Mouse (Mus musculus) limb, embryonic 14.5 days (tissue): ENCODE results near the gene Ifna5. TPM values are rescaled to one million over a fixed set of nuclear protein-coding genes. Genes with fewer than 3 reads are reported as not detected.

Experiments
- ATAC-seq: fragments of 200-750 bp; cut with Nextera tagmentation; 2 replicates; pipeline ENCODE4 v1.8.0; 2017; ENCODE audit warnings: low read depth, moderate number of reproducible peaks, moderate TSS enrichment; ENCODE audit not compliant: low FRiP score
- DNase-seq: peaks from one replicate; pipeline ENCODE4 v3.0.0-alpha.2; 2015; ENCODE audit warnings: low spot score
- H3K27ac ChIP-seq: fragments of 300-500 bp; sonication (generic); replicated peaks from 2 replicates; pipeline ENCODE4 v1.5.1; 2014; ENCODE audit warnings: low read depth, mild to moderate bottlenecking, low read length, moderate library complexity, mixed read lengths
- H3K27me3 ChIP-seq: fragments of 300-500 bp; sonication (generic); 2 replicates; pipeline ENCODE4 v1.6.1; 2014; ENCODE audit warnings: low read length, mixed read lengths; ENCODE audit not compliant: control insufficient read depth, insufficient read depth
- H3K36me3 ChIP-seq: fragments of 300-500 bp; sonication (generic); 2 replicates; pipeline ENCODE4 v1.6.1; 2014; ENCODE audit warnings: mild to moderate bottlenecking, low read length, moderate library complexity, mixed read lengths; ENCODE audit not compliant: control insufficient read depth, insufficient read depth
- H3K4me1 ChIP-seq: fragments of 300-500 bp; sonication (generic); 2 replicates; pipeline ENCODE4 v1.6.1; 2014; ENCODE audit warnings: antibody characterized with exemption, low read length, mixed read lengths; ENCODE audit not compliant: control insufficient read depth, insufficient read depth
- H3K4me2 ChIP-seq: fragments of 300-500 bp; sonication (generic); replicated peaks from 2 replicates; pipeline ENCODE4 v1.6.1; 2014; ENCODE audit warnings: low read depth, mild to moderate bottlenecking, low read length, moderate library complexity; ENCODE audit not compliant: severe bottlenecking
- H3K4me3 ChIP-seq: fragments of 300-500 bp; sonication (generic); replicated peaks from 2 replicates; pipeline ENCODE4 v1.5.1; 2014; ENCODE audit warnings: low read length
- H3K9ac ChIP-seq: fragments of 300-500 bp; sonication (generic); 2 replicates; pipeline ENCODE4 v1.6.1; 2014; ENCODE audit warnings: mild to moderate bottlenecking, low read depth, low read length, moderate library complexity; ENCODE audit not compliant: severe bottlenecking
- H3K9me3 ChIP-seq: fragments of 300-500 bp; sonication (generic); 2 replicates; pipeline ENCODE4 v1.6.1; 2016; ENCODE audit warnings: low read length; ENCODE audit not compliant: control insufficient read depth
- POLR2A ChIP-seq: fragments of 200-500 bp; IDR thresholded peaks from 2 replicates; pipeline ENCODE4 v1.8.0; 2012; ENCODE audit warnings: inconsistent platforms, mild to moderate bottlenecking, moderate library complexity, borderline replicate concordance; ENCODE audit not compliant: insufficient read depth, insufficient read length; ENCODE audit errors: extremely low read depth
- WGBS: fragments of 180-500 bp; shearing (Covaris S2); extraction: QIAGEN DNeasy Blood & Tissue Kit; methylation state at CpG from one replicate; pipeline ENCODE4 v1.1.7; 2014; 5-methylcytosine and 5-hydroxymethylcytosine counted together
- polyA plus RNA-seq, 2 experiments: library from polyadenylated mRNA; depleted of rRNA in 1 of 2; stranded (reverse) in 1 of 2; unstranded in 1 of 2; fragments of >200 nt; fragmentation: Nextera tagmentation in 1 of 2; extraction: Ambion mirVana in 1 of 2; gene quantifications; 2 replicates each; pipeline versions ENCODE4 v1.2.1 to v1.2.3; 2012 to 2014

The Ifna5 gene
- polyA plus RNA-seq, 2 experiments, result not detected

DNA sequence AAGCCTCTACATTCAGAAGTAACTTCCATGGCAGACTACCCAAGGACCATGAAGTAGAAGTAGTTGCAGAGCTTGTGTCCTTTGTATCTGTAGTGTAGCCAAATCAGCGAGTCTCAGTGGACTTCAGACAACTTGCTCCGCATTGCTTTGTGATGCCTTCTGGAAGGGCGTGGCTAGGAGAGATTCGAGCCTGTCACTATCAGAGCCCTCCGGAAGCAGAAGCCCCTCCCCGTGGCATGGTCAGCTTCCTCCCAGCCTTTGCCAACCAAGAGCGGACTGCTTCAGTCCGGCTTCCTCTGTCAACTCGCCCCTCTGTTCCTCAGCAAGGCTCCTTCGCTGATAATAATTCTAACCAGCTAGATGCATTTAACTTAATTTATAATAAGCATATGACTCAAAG lies 42.9 kb downstream of the Ifna5 start:
- Histone ChIP-seq H3K4me1 (no peaks in the 10 kb centered on the region), H3K36me3 (no peaks in the 10 kb centered on the region), H3K27me3 (no peaks in the 10 kb centered on the region), H3K4me2 (no peak overlapping the region), H3K27ac (no peak overlapping the region), H3K9me3 (no peaks in the 10 kb centered on the region), H3K4me3 (no peak overlapping the region), H3K9ac (no peak overlapping the region)
- ATAC-seq, result no peak
- no peak for TF ChIP-seq POLR2A
- WGBS, result 40% methylated on average over 10 of the region's 10 CpGs
- no peak for DNase-seq

- 76% methylated on average over 4 of the region's 4 CpGs for WGBS
- no peak for TF ChIP-seq POLR2A
These were observed 43.4 kb downstream of the Ifna5 start for GRCm38 (mm10) chr4:88878772-88879171.

DNA sequence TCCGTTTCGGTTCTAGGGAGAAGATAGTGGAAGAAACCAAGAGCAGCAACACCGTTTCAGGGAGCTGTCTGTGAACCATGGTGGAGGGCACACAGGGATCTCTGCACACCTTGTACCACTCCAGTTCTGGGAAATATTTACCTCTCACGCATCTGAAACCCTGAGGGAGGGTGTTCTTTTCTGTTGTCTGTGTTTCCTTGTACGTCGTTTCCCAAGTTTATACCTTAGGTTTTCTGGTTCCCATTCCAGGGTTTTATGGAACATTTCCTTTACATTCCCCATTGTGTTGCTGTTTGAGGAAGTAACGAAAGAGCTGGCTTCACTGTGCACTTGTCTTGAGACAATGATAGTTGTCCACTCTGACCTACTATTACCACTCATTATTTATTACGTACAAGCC lies 44.8 kb downstream of the Ifna5 start, which contains the start of gene Ifne:
Gene Ifne (minus strand): TSS at position 101 of the 400 bp plus-strand sequence.
- Histone ChIP-seq H3K9me3 (no peaks in the 10 kb centered on the region), H3K4me1 (no peaks in the 10 kb centered on the region), H3K4me3 (no peak within 1 kb of the TSS), H3K36me3 (no peaks in the 10 kb centered on the region), H3K4me2 (no peak within 1 kb of the TSS), H3K9ac (no peak within 1 kb of the TSS), H3K27me3 (no peaks in the 10 kb centered on the region), H3K27ac (no peak within 1 kb of the TSS)
- 83% methylated on average over 8 of the region's 8 CpGs for WGBS
- TF ChIP-seq POLR2A, result no peak
- no peak for DNase-seq
- no peak for ATAC-seq

More at GRCm38 (mm10) chr4:88878772-88879171, 43.4 kb downstream of the Ifna5 start:
- ATAC-seq (no peak), DNase-seq (no peak)
- Histone ChIP-seq H3K36me3 (no peaks in the 10 kb centered on the region), H3K4me3 (no peak overlapping the region), H3K27me3 (no peaks in the 10 kb centered on the region), H3K27ac (no peak overlapping the region), H3K4me2 (no peak overlapping the region), H3K9me3 (no peaks in the 10 kb centered on the region), H3K9ac (no peak overlapping the region), H3K4me1 (no peaks in the 10 kb centered on the region)

Other genes starting within 250 kb of the Ifna5 start
- gene Ifna9, start 243.1 kb upstream of the Ifna5 start, polyA plus RNA-seq (2012; rRNA removed), result not detected in 2 replicates
- not detected in 2 replicates for gene Ifna9, start 243.1 kb upstream of the Ifna5 start, polyA plus RNA-seq (2014; fragmentation: Nextera tagmentation; extraction: Ambion mirVana)
- gene Ifna12, start 232.1 kb upstream of the Ifna5 start, polyA plus RNA-seq (2012; rRNA removed), result not detected in 2 replicates
- not detected in 2 replicates for gene Ifna12, start 232.1 kb upstream of the Ifna5 start, polyA plus RNA-seq (2014; fragmentation: Nextera tagmentation; extraction: Ambion mirVana)
- not detected in 2 replicates for gene C87499, start 201.1 kb upstream of the Ifna5 start, polyA plus RNA-seq (2012; rRNA removed)
- gene C87499, start 201.1 kb upstream of the Ifna5 start, polyA plus RNA-seq (2014; fragmentation: Nextera tagmentation; extraction: Ambion mirVana), result not detected in 2 replicates
- gene Ifna13, start 191.1 kb upstream of the Ifna5 start, polyA plus RNA-seq (2012; rRNA removed), result not detected in 2 replicates
- gene Ifna13, start 191.1 kb upstream of the Ifna5 start, polyA plus RNA-seq (2014; fragmentation: Nextera tagmentation; extraction: Ambion mirVana), result not detected in 2 replicates
- gene Ifna16, start 158.6 kb upstream of the Ifna5 start, polyA plus RNA-seq (2012; rRNA removed), result not detected in 2 replicates
- not detected in 2 replicates for gene Ifna16, start 158.6 kb upstream of the Ifna5 start, polyA plus RNA-seq (2014; fragmentation: Nextera tagmentation; extraction: Ambion mirVana)
- not detected in 2 replicates for gene Ifna2, start 151.6 kb upstream of the Ifna5 start, polyA plus RNA-seq (2012; rRNA removed)
- gene Ifna2, start 151.6 kb upstream of the Ifna5 start, polyA plus RNA-seq (2014; fragmentation: Nextera tagmentation; extraction: Ambion mirVana), result not detected in 2 replicates
- 0.09 TPM in 1 of 2 replicates, not detected in the other for gene Ifnab, start 144.2 kb upstream of the Ifna5 start, polyA plus RNA-seq (2012; rRNA removed)
- not detected in 2 replicates for gene Ifnab, start 144.2 kb upstream of the Ifna5 start, polyA plus RNA-seq (2014; fragmentation: Nextera tagmentation; extraction: Ambion mirVana)
- 0.63 and 0.86 TPM in 2 replicates for gene Gm26566, start 113.7 kb upstream of the Ifna5 start, polyA plus RNA-seq (2012; rRNA removed)
- gene Gm26566, start 113.7 kb upstream of the Ifna5 start, polyA plus RNA-seq (2014; fragmentation: Nextera tagmentation; extraction: Ambion mirVana), result 0.70 and 2.0 TPM in 2 replicates
- gene Klhl9, start 113.1 kb upstream of the Ifna5 start, polyA plus RNA-seq (2012; rRNA removed), result 41.4 and 41.6 TPM in 2 replicates
- gene Klhl9, start 113.1 kb upstream of the Ifna5 start, polyA plus RNA-seq (2014; fragmentation: Nextera tagmentation; extraction: Ambion mirVana), result 127 and 137 TPM in 2 replicates
- gene Gm13271, start 80.7 kb upstream of the Ifna5 start, polyA plus RNA-seq (2012; rRNA removed), result not detected in 2 replicates
- not detected in 2 replicates for gene Gm13271, start 80.7 kb upstream of the Ifna5 start, polyA plus RNA-seq (2014; fragmentation: Nextera tagmentation; extraction: Ambion mirVana)
- gene Gm13283, start 75.4 kb upstream of the Ifna5 start, polyA plus RNA-seq (2012; rRNA removed), result 0.13 and 0.24 TPM in 2 replicates
- 0.21 TPM in 1 of 2 replicates, not detected in the other for gene Gm13283, start 75.4 kb upstream of the Ifna5 start, polyA plus RNA-seq (2014; fragmentation: Nextera tagmentation; extraction: Ambion mirVana)
- not detected in 2 replicates for gene Gm13290, start 61.7 kb upstream of the Ifna5 start, polyA plus RNA-seq (2012; rRNA removed)
- gene Gm13290, start 61.7 kb upstream of the Ifna5 start, polyA plus RNA-seq (2014; fragmentation: Nextera tagmentation; extraction: Ambion mirVana), result 0.33 and 0.48 TPM in 2 replicates
- gene Gm13289, start 58.6 kb upstream of the Ifna5 start, polyA plus RNA-seq (2012; rRNA removed), result not detected in 2 replicates
- gene Gm13289, start 58.6 kb upstream of the Ifna5 start, polyA plus RNA-seq (2014; fragmentation: Nextera tagmentation; extraction: Ambion mirVana), result not detected in 2 replicates
- gene Gm13272, start 55.7 kb upstream of the Ifna5 start, polyA plus RNA-seq (2012; rRNA removed), result 0.16 TPM in 1 of 2 replicates, not detected in the other
- gene Gm13272, start 55.7 kb upstream of the Ifna5 start, polyA plus RNA-seq (2014; fragmentation: Nextera tagmentation; extraction: Ambion mirVana), result not detected in 2 replicates
- gene Ifnz, start 53.4 kb upstream of the Ifna5 start, polyA plus RNA-seq (2012; rRNA removed), result 0.10 and 0.17 TPM in 2 replicates
- gene Ifnz, start 53.4 kb upstream of the Ifna5 start, polyA plus RNA-seq (2014; fragmentation: Nextera tagmentation; extraction: Ambion mirVana), result 0.25 TPM in 1 of 2 replicates, not detected in the other
- gene Gm13276, start 49.8 kb upstream of the Ifna5 start, polyA plus RNA-seq (2012; rRNA removed), result 0.14 and 0.44 TPM in 2 replicates
- gene Gm13276, start 49.8 kb upstream of the Ifna5 start, polyA plus RNA-seq (2014; fragmentation: Nextera tagmentation; extraction: Ambion mirVana), result not detected in 2 replicates
- not detected in 2 replicates for gene Gm13277, start 46.9 kb upstream of the Ifna5 start, polyA plus RNA-seq (2012; rRNA removed)
- gene Gm13277, start 46.9 kb upstream of the Ifna5 start, polyA plus RNA-seq (2014; fragmentation: Nextera tagmentation; extraction: Ambion mirVana), result not detected in 2 replicates
- not detected in 2 replicates for gene Gm13278, start 44.0 kb upstream of the Ifna5 start, polyA plus RNA-seq (2012; rRNA removed)
- not detected in 2 replicates for gene Gm13278, start 44.0 kb upstream of the Ifna5 start, polyA plus RNA-seq (2014; fragmentation: Nextera tagmentation; extraction: Ambion mirVana)
- 0.47 TPM in 1 of 2 replicates, not detected in the other for gene Gm13275, start 41.0 kb upstream of the Ifna5 start, polyA plus RNA-seq (2012; rRNA removed)
- gene Gm13275, start 41.0 kb upstream of the Ifna5 start, polyA plus RNA-seq (2014; fragmentation: Nextera tagmentation; extraction: Ambion mirVana), result not detected in 2 replicates
- not detected in 2 replicates for gene Gm13279, start 38.1 kb upstream of the Ifna5 start, polyA plus RNA-seq (2012; rRNA removed)
- not detected in 2 replicates for gene Gm13279, start 38.1 kb upstream of the Ifna5 start, polyA plus RNA-seq (2014; fragmentation: Nextera tagmentation; extraction: Ambion mirVana)
- not detected in 2 replicates for gene Gm13285, start 35.9 kb upstream of the Ifna5 start, polyA plus RNA-seq (2012; rRNA removed)
- gene Gm13285, start 35.9 kb upstream of the Ifna5 start, polyA plus RNA-seq (2014; fragmentation: Nextera tagmentation; extraction: Ambion mirVana), result 0.65 and 1.3 TPM in 2 replicates
- gene Gm13287, start 32.3 kb upstream of the Ifna5 start, polyA plus RNA-seq (2012; rRNA removed), result 0.47 TPM in 1 of 2 replicates, not detected in the other
- not detected in 2 replicates for gene Gm13287, start 32.3 kb upstream of the Ifna5 start, polyA plus RNA-seq (2014; fragmentation: Nextera tagmentation; extraction: Ambion mirVana)
- gene Gm13288, start 30.0 kb upstream of the Ifna5 start, polyA plus RNA-seq (2012; rRNA removed), result 0.04 and 0.09 TPM in 2 replicates
- not detected in 2 replicates for gene Gm13288, start 30.0 kb upstream of the Ifna5 start, polyA plus RNA-seq (2014; fragmentation: Nextera tagmentation; extraction: Ambion mirVana)
- gene Ifna7, start 19.3 kb upstream of the Ifna5 start, polyA plus RNA-seq (2012; rRNA removed), result not detected in 2 replicates
- not detected in 2 replicates for gene Ifna7, start 19.3 kb upstream of the Ifna5 start, polyA plus RNA-seq (2014; fragmentation: Nextera tagmentation; extraction: Ambion mirVana)
- gene Ifna11, start 15.6 kb upstream of the Ifna5 start, polyA plus RNA-seq (2012; rRNA removed), result not detected in 2 replicates
- not detected in 2 replicates for gene Ifna11, start 15.6 kb upstream of the Ifna5 start, polyA plus RNA-seq (2014; fragmentation: Nextera tagmentation; extraction: Ambion mirVana)
- not detected in 2 replicates for gene Ifna6, start 8.1 kb upstream of the Ifna5 start, polyA plus RNA-seq (2012; rRNA removed)
- not detected in 2 replicates for gene Ifna6, start 8.1 kb upstream of the Ifna5 start, polyA plus RNA-seq (2014; fragmentation: Nextera tagmentation; extraction: Ambion mirVana)
- not detected in 2 replicates for gene Ifna4, start 6.3 kb downstream of the Ifna5 start, polyA plus RNA-seq (2012; rRNA removed)
- not detected in 2 replicates for gene Ifna4, start 6.3 kb downstream of the Ifna5 start, polyA plus RNA-seq (2014; fragmentation: Nextera tagmentation; extraction: Ambion mirVana)
- not detected in 2 replicates for gene Ifna1, start 14.6 kb downstream of the Ifna5 start, polyA plus RNA-seq (2012; rRNA removed)
- not detected in 2 replicates for gene Ifna1, start 14.6 kb downstream of the Ifna5 start, polyA plus RNA-seq (2014; fragmentation: Nextera tagmentation; extraction: Ambion mirVana)
- gene Ifne, start 44.7 kb downstream of the Ifna5 start, polyA plus RNA-seq (2012; rRNA removed), result not detected in 2 replicates
- not detected in 2 replicates for gene Ifne, start 44.7 kb downstream of the Ifna5 start, polyA plus RNA-seq (2014; fragmentation: Nextera tagmentation; extraction: Ambion mirVana)